Mouse (Mus musculus) thymus, adult 18-20 months (tissue): Measurements from ENCODE around the gene Rab27a.
"Not testable (repeated sequence)": the region's sequence is repeated elsewhere in the genome, so short reads cannot be mapped to it uniquely, and the experiment has no call there.

Source experiments
- DNase-seq, 2 experiments: peaks; one replicate each; pipeline ENCODE4 v3.0.0; 2022; ENCODE audit warnings: mixed read lengths in 2 of 2

Gene Rab27a

GRCm38 (mm10) chr9:73094580-73094979 is 49.9 kb downstream of the Rab27a start:
- no peak for DNase-seq

GRCm38 (mm10) chr9:73097898-73098297 is 53.2 kb downstream of the Rab27a start:
- DNase-seq, result no peak

GRCm38 (mm10) chr9:73101536-73101935 is 56.9 kb downstream of the Rab27a start, which contains the start of gene Khdc3:
Khdc3 (plus strand) TSS chr9:73101836.
- no peak for DNase-seq

GRCm38 (mm10) chr9:73102181-73102580 is 57.5 kb downstream of the Rab27a start, which contains the start of gene Gm20509:
Gm20509 (plus strand) TSS chr9:73102470.
- no peak for DNase-seq

- DNase-seq, result no peak
Observed at GRCm38 (mm10) chr9:73103159-73103879, 58.7 kb downstream of the Rab27a start.

- no peak for DNase-seq
Observed at GRCm38 (mm10) chr9:73103880-73104198, 59.2 kb downstream of the Rab27a start.

GRCm38 (mm10) chr9:73105141-73105540 is 60.5 kb downstream of the Rab27a start:
- no peak for DNase-seq

- no peak for DNase-seq
Observed at GRCm38 (mm10) chr9:73105771-73106170, 61.1 kb downstream of the Rab27a start.

- peak; percentile 72 to 81 for DNase-seq
Observed at GRCm38 (mm10) chr9:73112919-73113906, 68.6 kb downstream of the Rab27a start, which contains the start of gene Rsl24d1. Rsl24d1 (plus strand) TSS chr9:73113426.

GRCm38 (mm10) chr9:73116704-73117103 is 72.0 kb downstream of the Rab27a start:
- DNase-seq, result not testable (repeated sequence)

GRCm38 (mm10) chr9:73118012-73118411 is 73.4 kb downstream of the Rab27a start:
- no peak for DNase-seq

- DNase-seq, result no peak
Observed at GRCm38 (mm10) chr9:73121735-73122134, 77.1 kb downstream of the Rab27a start.

GRCm38 (mm10) chr9:73125043-73125570 is 80.5 kb downstream of the Rab27a start:
- no peak for DNase-seq

GRCm38 (mm10) chr9:73127457-73127856 is 82.8 kb downstream of the Rab27a start:
- no peak for DNase-seq

GRCm38 (mm10) chr9:73129875-73130274 is 85.2 kb downstream of the Rab27a start:
- no peak for DNase-seq

- DNase-seq, result no peak
Observed at GRCm38 (mm10) chr9:73130529-73130928, 85.9 kb downstream of the Rab27a start.

- no peak for DNase-seq
Observed at GRCm38 (mm10) chr9:73137341-73137886, 92.8 kb downstream of the Rab27a start.
